Mouse (Mus musculus): ENCODE results near the gene Tbx10.
A peak's percentile ranks its signal among the peaks of the same experiment; 100 is the strongest.

DNA sequence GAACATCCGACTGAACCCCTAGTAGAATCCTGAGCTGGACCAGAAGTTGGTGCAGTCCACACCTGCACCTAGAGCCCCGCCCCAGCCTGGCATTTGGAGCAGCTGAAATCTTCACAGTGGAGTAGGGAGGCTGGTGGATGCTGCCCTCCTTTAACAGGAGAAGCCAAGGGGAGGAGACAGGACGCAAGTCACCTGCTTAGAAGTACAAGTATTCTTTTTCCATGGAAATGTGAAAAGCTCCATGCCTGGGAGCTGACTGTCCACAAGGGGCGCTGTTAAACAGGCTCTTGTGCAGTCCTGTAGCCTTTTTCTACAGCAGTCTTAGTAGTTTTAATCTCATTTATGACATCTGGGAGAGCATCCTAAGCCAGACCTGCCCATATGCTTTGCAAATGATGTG is 3.8 kb upstream of the Tbx10 start:
- TF ChIP-seq CTCF (conservative IDR thresholded peaks at IDR 0.05; ENCODE audit: low read length) (peak; percentile 73), NANOG (IDR thresholded peaks at IDR 0.05; ENCODE audit: borderline replicate concordance, low read length) (no peak), POU5F1 (IDR thresholded peaks at IDR 0.05; ENCODE audit: borderline replicate concordance, low read length) (no peak)

Measured in E14TG2a.4 (cell line).